Mouse (Mus musculus) retina, embryonic 14.5 days (tissue): ENCODE results near the gene St5.
A peak's percentile ranks its signal among the peaks of the same experiment; 100 is the strongest.

Experiments used
- DNase-seq: peaks from one replicate; pipeline ENCODE4 v3.0.0-alpha.2; 2015; ENCODE audit warnings: low spot score

Gene St5

DNA sequence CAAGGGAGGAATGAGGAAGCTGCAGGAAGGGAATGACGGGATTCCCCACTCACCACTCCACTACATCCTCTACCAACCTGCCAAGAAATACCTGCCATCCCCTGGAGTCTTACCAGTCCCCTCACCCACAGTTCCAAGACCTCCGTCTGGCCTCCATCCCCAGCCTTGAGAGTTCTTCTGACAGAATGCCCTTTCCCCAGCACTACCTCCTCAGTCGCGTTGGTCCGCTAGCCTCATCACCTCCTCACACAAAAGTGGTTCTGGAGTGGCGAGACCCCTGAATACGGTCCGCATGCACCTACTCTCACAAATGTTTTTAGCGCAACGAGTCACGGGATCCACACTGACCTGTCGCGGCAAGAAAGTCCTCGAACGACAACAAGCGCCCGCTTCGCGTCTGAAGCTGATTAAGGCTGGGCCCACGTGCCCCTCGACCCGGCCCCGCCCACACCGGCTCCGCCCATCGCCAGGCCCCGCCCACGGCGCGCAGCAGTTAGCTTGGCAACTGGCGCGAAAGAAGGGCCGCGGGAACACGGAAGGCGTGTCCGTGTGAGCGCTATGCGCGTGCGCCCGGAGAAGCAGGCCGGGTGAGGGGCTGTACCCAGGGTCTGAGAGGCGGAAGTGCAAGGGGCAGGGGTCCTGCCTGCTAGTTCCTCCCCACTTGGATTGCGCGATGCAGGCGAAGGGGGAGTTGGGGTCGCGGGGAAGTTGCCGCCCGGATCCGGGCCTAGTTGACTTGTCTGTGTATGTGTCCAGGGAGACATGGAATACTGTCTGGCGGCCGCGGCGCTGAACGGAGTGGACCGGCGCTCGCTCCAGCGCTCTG lies at the start of gene St5, which contains the start of gene Akip1:
St5 (minus strand) TSS at position 416 of the 826 bp plus-strand sequence.
Akip1 (plus strand) TSS at position 501 of the 826 bp plus-strand sequence.
- DNase-seq: peak; percentile 96

- peak; percentile 79 for DNase-seq
These were observed 48.9 kb upstream of the St5 start, which contains the start of gene Tmem9b for GRCm38 (mm10) chr7:109752008-109752925. Tmem9b (minus strand) TSS chr7:109752875.

DNA sequence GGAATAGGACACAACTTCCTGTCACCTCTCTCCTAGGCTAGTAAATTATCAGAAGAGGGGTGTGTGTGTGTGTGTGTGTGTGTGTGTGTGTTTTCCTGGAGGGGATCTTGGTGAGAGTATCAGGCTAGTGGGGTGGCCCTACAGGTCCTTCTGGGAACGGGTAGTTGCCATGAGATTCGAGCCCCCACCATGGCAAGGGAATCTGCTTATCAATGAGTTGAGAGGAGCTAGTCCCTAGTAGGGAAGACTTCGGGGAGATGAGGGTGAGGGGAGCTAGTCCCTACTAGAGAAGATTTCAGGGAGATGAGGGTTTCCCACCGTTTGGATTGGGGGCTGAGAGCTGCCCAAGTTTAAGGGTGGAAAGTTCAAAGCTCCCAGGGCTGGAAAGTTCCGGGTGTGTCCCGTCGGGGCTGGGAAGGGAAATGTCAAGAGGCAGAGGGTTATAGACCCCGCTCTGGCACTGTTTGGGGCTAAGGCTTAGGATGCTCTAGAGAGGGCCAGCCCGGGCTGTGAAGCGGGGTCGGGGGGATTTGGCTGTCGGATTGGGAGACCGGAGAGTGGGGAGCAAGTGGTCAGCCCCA lies 48.1 kb upstream of the St5 start:
- no peak for DNase-seq

GRCm38 (mm10) chr7:109747747-109748146 lies 44.3 kb upstream of the St5 start:
- no peak for DNase-seq

DNA sequence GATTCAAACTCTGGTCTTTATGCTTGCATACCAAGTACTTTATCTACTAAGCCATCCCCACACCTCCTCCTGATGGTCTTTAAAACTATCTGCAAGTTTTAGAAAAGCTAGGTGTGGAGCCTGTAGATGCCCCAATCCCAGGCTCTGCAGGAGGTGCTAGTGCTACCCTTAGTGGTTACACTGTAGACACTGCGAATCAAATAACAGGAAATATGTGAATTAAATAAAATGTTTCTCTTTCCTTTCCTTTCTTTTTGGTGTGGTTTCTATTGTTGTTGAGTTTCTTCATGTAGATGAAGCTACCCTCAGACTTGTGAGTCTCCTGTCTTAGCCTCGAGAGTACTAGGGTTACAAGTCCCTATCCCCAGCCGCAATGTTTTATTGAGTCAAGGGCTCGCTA lies 38.3 kb upstream of the St5 start:
- no peak for DNase-seq

- DNase-seq: no peak
These were observed 37.7 kb upstream of the St5 start for GRCm38 (mm10) chr7:109741060-109741459.

- DNase-seq: no peak
These were observed 36.5 kb upstream of the St5 start for GRCm38 (mm10) chr7:109739822-109740370.

- DNase-seq: no peak
These were observed 31.4 kb upstream of the St5 start for GRCm38 (mm10) chr7:109734806-109735205.

DNA sequence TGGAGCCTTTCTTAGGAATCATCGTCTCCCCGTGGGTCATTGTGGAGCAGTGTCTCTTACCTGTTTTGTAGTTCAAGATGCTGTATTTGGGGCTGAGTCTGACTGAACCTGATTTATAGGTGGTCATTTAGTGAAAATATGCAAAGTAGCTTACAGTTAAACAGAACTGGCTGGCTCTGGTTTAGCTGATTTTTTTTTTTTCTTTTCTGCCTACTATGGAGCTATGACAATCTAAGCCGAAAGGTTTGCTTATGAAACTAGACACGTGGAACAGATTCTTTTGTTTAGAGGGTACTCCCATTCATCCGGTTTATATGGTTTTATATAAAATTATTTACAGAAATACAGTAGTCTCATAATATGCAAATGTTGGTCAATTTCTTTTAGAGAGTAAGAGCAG lies 28.2 kb upstream of the St5 start, which contains the start of gene Ascl3:
Ascl3 (minus strand) TSS at position 101 of the 400 bp plus-strand sequence.
- no peak for DNase-seq

GRCm38 (mm10) chr7:109723697-109724096 lies 20.3 kb upstream of the St5 start, which contains the start of gene BC051019:
BC051019 (minus strand) TSS chr7:109723850.
- no peak for DNase-seq

DNA sequence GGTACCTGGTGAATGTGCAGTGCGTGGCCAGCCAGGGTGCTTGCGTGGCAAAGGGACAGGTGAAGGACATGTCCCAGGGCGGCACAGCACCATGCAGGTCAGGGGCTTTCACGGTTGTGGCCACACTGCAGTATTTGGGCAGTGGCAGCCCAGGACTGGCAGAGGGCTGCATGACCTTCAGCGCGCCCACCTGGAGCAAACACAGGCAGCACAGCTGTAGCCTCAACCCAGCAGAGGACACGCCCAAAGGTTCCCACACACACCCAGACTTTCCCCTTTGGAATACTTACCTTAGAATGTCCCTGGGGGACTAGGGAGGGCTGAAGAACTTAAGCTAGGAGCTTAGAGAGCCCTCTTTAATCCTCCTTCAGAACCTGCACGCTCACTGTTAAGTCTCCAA lies 19.7 kb upstream of the St5 start:
- DNase-seq: no peak

GRCm38 (mm10) chr7:109722618-109723017 lies 19.2 kb upstream of the St5 start:
- DNase-seq: peak; percentile 34

GRCm38 (mm10) chr7:109719286-109719685 lies 15.9 kb upstream of the St5 start:
- DNase-seq: peak; percentile 68

GRCm38 (mm10) chr7:109713434-109713982 lies 10.1 kb upstream of the St5 start:
- no peak for DNase-seq

- DNase-seq: no peak
These were observed 8.8 kb upstream of the St5 start for GRCm38 (mm10) chr7:109712198-109712597.

GRCm38 (mm10) chr7:109710069-109710468 lies 6.7 kb upstream of the St5 start:
- no peak for DNase-seq

DNA sequence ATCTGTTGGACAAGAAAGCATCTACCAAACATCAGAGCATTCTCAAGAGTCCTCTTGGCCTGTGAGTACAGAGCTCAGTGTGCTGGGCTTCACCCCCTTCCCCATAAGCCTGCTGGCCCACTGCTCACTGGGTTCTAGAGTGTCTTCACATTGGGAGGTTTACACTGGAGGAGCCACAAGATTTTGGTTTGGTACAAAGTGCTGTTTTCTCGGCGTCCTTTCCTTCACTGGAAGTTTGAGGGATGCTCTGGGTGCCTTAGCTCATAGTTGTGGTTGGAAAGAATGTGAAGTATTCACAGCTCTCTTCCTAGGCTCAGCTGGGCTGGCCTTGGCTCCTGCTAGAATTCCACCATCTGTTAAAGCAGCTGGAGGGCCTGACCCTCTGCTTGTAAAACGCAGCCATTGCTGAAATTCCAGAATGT lies 5.6 kb upstream of the St5 start:
- no peak for DNase-seq

GRCm38 (mm10) chr7:109707023-109707785 lies 3.8 kb upstream of the St5 start:
- DNase-seq: peak; percentile 75

GRCm38 (mm10) chr7:109704461-109704860 lies 1.1 kb upstream of the St5 start:
- DNase-seq: no peak

GRCm38 (mm10) chr7:109704016-109704377 lies 592 bp upstream of the St5 start:
- DNase-seq: no peak

DNA sequence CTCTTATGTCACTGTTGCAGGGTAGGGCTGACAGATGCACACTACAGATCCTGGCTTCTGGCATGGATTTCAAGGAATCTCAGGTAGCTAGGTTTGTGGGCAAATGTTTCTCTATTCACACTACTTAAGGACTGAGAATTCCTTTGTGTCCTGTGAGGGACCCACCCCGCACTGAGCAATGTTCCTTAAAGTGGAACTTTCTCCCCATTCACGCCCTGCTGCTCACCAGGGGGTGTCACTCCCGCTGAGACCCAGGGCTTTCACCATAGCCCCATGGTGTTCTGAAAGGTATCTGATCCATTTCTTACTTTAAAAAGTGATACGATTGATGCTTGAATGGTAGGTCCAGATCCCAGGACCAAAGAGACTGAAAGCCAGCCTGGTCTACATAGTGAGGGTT lies 684 bp downstream of the St5 start:
- DNase-seq: no peak
